Mouse (Mus musculus) CH12.LX (cell line): Measurements from ENCODE around the gene Scfd2. TPM values are rescaled to one million over a fixed set of nuclear protein-coding genes. Genes with fewer than 3 reads are reported as not detected.

ENCODE experiments used
- DNase-seq: peaks from one replicate; pipeline ENCODE4 v3.0.0-alpha.2; 2013; ENCODE audit errors: extremely low read depth
- H3K27ac ChIP-seq: 2 replicates; pipeline ENCODE4 v1.5.1; 2012; ENCODE audit warnings: low read depth, mild to moderate bottlenecking, control low read depth, moderate library complexity; ENCODE audit not compliant: insufficient read depth
- H3K27me3 ChIP-seq: replicated peaks from 2 replicates; pipeline ENCODE3; 2012; ENCODE audit warnings: inconsistent platforms
- H3K36me3 ChIP-seq, 2 experiments: replicated peaks in 1 of 2; 2 replicates each; pipeline versions ENCODE3 to v1.6.1; 2012; ENCODE audit warnings: inconsistent platforms in 1 of 2, low read length in 1 of 2, mild to moderate bottlenecking in 1 of 2, mixed read lengths in 1 of 2, moderate library complexity in 1 of 2; ENCODE audit not compliant: control insufficient read depth in 1 of 2, insufficient read depth in 1 of 2
- H3K4me1 ChIP-seq, 2 experiments: 2 replicates each; pipeline ENCODE4 v1.6.1; 2012; ENCODE audit warnings: inconsistent platforms in 1 of 2, moderate library complexity in 1 of 2; ENCODE audit not compliant: insufficient read depth in 2 of 2, control insufficient read depth in 1 of 2
- H3K4me2 ChIP-seq: 2 replicates; pipeline ENCODE4 v1.6.1; 2012; ENCODE audit warnings: low read depth, mild to moderate bottlenecking, control low read depth; ENCODE audit not compliant: poor library complexity, insufficient read depth, severe bottlenecking
- H3K4me3 ChIP-seq, 3 experiments: fragments of 150-350 bp in 1 of 3; sonication (generic) in 1 of 3; replicated peaks in 1 of 3; 2 replicates each; pipeline versions ENCODE3 to v1.5.1; 2011 to 2012; ENCODE audit warnings: low read depth in 2 of 3, low read length in 2 of 3, mild to moderate bottlenecking in 2 of 3, moderate library complexity in 2 of 3, control low read depth in 1 of 3, improper control_type of control experiment in 1 of 3, inconsistent platforms in 1 of 3, mixed read lengths in 1 of 3; ENCODE audit not compliant: poor library complexity in 1 of 3
- H3K79me2 ChIP-seq: replicated peaks from 2 replicates; pipeline ENCODE4 v1.6.1; 2012; ENCODE audit warnings: mild to moderate bottlenecking, moderate library complexity; ENCODE audit not compliant: control insufficient read depth, poor library complexity, insufficient read depth, severe bottlenecking; ENCODE audit errors: extremely low read depth
- H3K9ac ChIP-seq: 2 replicates; pipeline ENCODE4 v1.6.1; 2012; ENCODE audit warnings: low read depth, mild to moderate bottlenecking, control low read depth, moderate library complexity; ENCODE audit not compliant: insufficient read depth
- H3K9me3 ChIP-seq: replicated peaks from 2 replicates; pipeline ENCODE3; 2012; ENCODE audit warnings: low read length, inconsistent platforms, mixed read lengths
- BHLHE40 ChIP-seq: IDR thresholded peaks from 2 replicates; pipeline ENCODE4 v1.6.1; 2011; ENCODE audit warnings: mild to moderate bottlenecking, low read depth, low read length, improper control_type of control experiment
- ELF1 ChIP-seq: IDR thresholded peaks from 2 replicates; pipeline ENCODE4 v1.6.1; 2014; ENCODE audit warnings: low read depth, mild to moderate bottlenecking, inconsistent platforms, low read length, improper control_type of control experiment
- EP300 ChIP-seq: IDR thresholded peaks from 2 replicates; pipeline ENCODE4 v1.6.1; 2011; ENCODE audit warnings: low read length, improper control_type of control experiment
- GABPA ChIP-seq: IDR thresholded peaks from 2 replicates; pipeline ENCODE4 v1.6.1; 2012; ENCODE audit warnings: low read depth, low read length, improper control_type of control experiment, inconsistent platforms; ENCODE audit not compliant: insufficient replicate concordance
- HCFC1 ChIP-seq: IDR thresholded peaks from 2 replicates; pipeline ENCODE4 v1.6.1; 2012; ENCODE audit warnings: low read depth, mild to moderate bottlenecking, inconsistent platforms, low read length, improper control_type of control experiment
- JUND ChIP-seq: conservative IDR thresholded peaks from 2 replicates; pipeline ENCODE4 v1.6.1; 2011; ENCODE audit warnings: low read depth, low read length, improper control_type of control experiment
- KAT2A ChIP-seq: IDR thresholded peaks from 2 replicates; pipeline ENCODE4 v1.6.1; 2012; ENCODE audit warnings: low read length, improper control_type of control experiment, inconsistent platforms; ENCODE audit not compliant: insufficient replicate concordance
- MAFK ChIP-seq: IDR thresholded peaks from 2 replicates; pipeline ENCODE4 v1.6.1; 2011; ENCODE audit warnings: low read length, improper control_type of control experiment; ENCODE audit not compliant: insufficient replicate concordance
- MAZ ChIP-seq: IDR thresholded peaks from 2 replicates; pipeline ENCODE4 v1.6.1; 2012; ENCODE audit warnings: low read depth, mild to moderate bottlenecking, inconsistent platforms, low read length, improper control_type of control experiment, moderate library complexity
- MEF2A ChIP-seq: IDR thresholded peaks from 2 replicates; pipeline ENCODE4 v1.6.1; 2014; ENCODE audit warnings: low read depth, mild to moderate bottlenecking, inconsistent platforms, low read length, improper control_type of control experiment, borderline replicate concordance
- MXI1 ChIP-seq: IDR thresholded peaks from 2 replicates; pipeline ENCODE4 v1.6.1; 2011; ENCODE audit warnings: mild to moderate bottlenecking, low read depth, low read length, improper control_type of control experiment
- MYC ChIP-seq: IDR thresholded peaks from 2 replicates; pipeline ENCODE4 v1.6.1; 2011; ENCODE audit warnings: low read depth, mild to moderate bottlenecking, improper control_type of control experiment, low read length
- NRF1 ChIP-seq: IDR thresholded peaks from 2 replicates; pipeline ENCODE4 v1.6.1; 2014; ENCODE audit warnings: low read depth, mild to moderate bottlenecking, inconsistent platforms, low read length, improper control_type of control experiment, moderate library complexity
- PAX5 ChIP-seq: IDR thresholded peaks from 2 replicates; pipeline ENCODE4 v1.6.1; 2012; ENCODE audit warnings: low read length, inconsistent platforms, mixed read lengths
- POLR2A ChIP-seq: IDR thresholded peaks from 2 replicates; pipeline ENCODE4 v1.6.1; 2011; ENCODE audit warnings: low read depth, mild to moderate bottlenecking, improper control_type of control experiment, low read length
- POLR2AphosphoS2 ChIP-seq: IDR thresholded peaks from 2 replicates; pipeline ENCODE4 v1.6.1; 2011; ENCODE audit warnings: low read depth, low read length, improper control_type of control experiment
- RAD21 ChIP-seq: IDR thresholded peaks from 2 replicates; pipeline ENCODE4 v1.6.1; 2011; ENCODE audit warnings: low read depth, mild to moderate bottlenecking, low read length, improper control_type of control experiment, moderate library complexity
- SIN3A ChIP-seq: IDR thresholded peaks from 2 replicates; pipeline ENCODE4 v1.6.1; 2012; ENCODE audit warnings: low read length, improper control_type of control experiment, inconsistent platforms
- SMC3 ChIP-seq: IDR thresholded peaks from 2 replicates; pipeline ENCODE4 v1.6.1; 2011; ENCODE audit warnings: low read depth, low read length, improper control_type of control experiment
- TCF12 ChIP-seq: IDR thresholded peaks from 2 replicates; pipeline ENCODE4 v1.6.1; 2014; ENCODE audit warnings: low read depth, mild to moderate bottlenecking, inconsistent platforms, low read length, improper control_type of control experiment
- UBTF ChIP-seq: IDR thresholded peaks from 2 replicates; pipeline ENCODE4 v1.6.1; 2012; ENCODE audit warnings: low read depth, mild to moderate bottlenecking, inconsistent platforms, low read length, improper control_type of control experiment, moderate library complexity
- USF2 ChIP-seq: conservative IDR thresholded peaks from 2 replicates; pipeline ENCODE4 v1.6.1; 2011; ENCODE audit warnings: low read depth, low read length, improper control_type of control experiment
- ZMIZ1 ChIP-seq: IDR thresholded peaks from 2 replicates; pipeline ENCODE4 v1.6.1; 2012; ENCODE audit warnings: low read depth, mild to moderate bottlenecking, inconsistent platforms, low read length, improper control_type of control experiment
- ZNF384 ChIP-seq: IDR thresholded peaks from 2 replicates; pipeline ENCODE4 v1.6.1; 2012; ENCODE audit warnings: low read depth, low read length, improper control_type of control experiment, inconsistent platforms
- dilution Hi-C: fragments of 300-500 bp; cut with MboI; formaldehyde crosslinking; loops from 2 replicates; pipeline ENCODE4 v1.14.3; 2020; ENCODE audit warnings: low sequenced_read_pairs; ENCODE audit not compliant: extremely low pct_unique_long_range_greater_than_20kb, extremely low pct_ligation_motif_present
- in situ Hi-C: fragments of 300-500 bp; cut with MboI; formaldehyde crosslinking; loops from 3 replicates; pipeline ENCODE4 v1.14.3; 2019; ENCODE audit warnings: low sequenced_read_pairs, low pct_ligation_motif_present, low pct_unique_long_range_greater_than_20kb, mixed read lengths
- polyA plus RNA-seq: library from polyadenylated mRNA; unstranded; fragments of >175 nt; gene quantifications from 2 replicates; pipeline ENCODE4 v1.2.1, GENCODE M21; 2012; ENCODE audit warnings: low read depth; ENCODE audit not compliant: insufficient read length
- total RNA-seq, 2 experiments: library from RNA; depleted of rRNA; stranded (reverse); fragments of 300-350 nt in 1 of 2; fragments of >200 nt in 1 of 2; gene quantifications; 2 replicates each; pipeline ENCODE4 v1.2.3; 2012 to 2014

Scfd2 gene
- total and polyA plus RNA-seq, 3 experiments, result 13.2 to 18.0 (median 14.4) TPM

- no peak for TF ChIP-seq NRF1
- no peak for TF ChIP-seq POLR2AphosphoS2
- TF ChIP-seq JUND, result no peak
- no peak for TF ChIP-seq TCF12
- TF ChIP-seq MYC, result no peak
- no peak for TF ChIP-seq MXI1
- no peak for TF ChIP-seq SIN3A
These were observed 220.2 kb downstream of the Scfd2 start (continued) for GRCm38 (mm10) chr5:74311200-74311825.

- no peak overlapping the region for H3K4me3 ChIP-seq
- TF ChIP-seq EP300, result no peak
- TF ChIP-seq MEF2A, result no peak
- TF ChIP-seq MYC, result no peak
- TF ChIP-seq SIN3A, result no peak
- no peak for TF ChIP-seq ZMIZ1
- TF ChIP-seq KAT2A, result no peak
- no peak for TF ChIP-seq MAZ
- no peak for TF ChIP-seq SMC3
- no peak for TF ChIP-seq PAX5
- TF ChIP-seq HCFC1, result no peak
- TF ChIP-seq USF2, result no peak
- no peak for TF ChIP-seq MAFK
- TF ChIP-seq RAD21, result no peak
- TF ChIP-seq BHLHE40, result no peak
- TF ChIP-seq POLR2A, result no peak
- TF ChIP-seq GABPA, result no peak
- no peak for TF ChIP-seq UBTF
- no peak for TF ChIP-seq POLR2AphosphoS2
- no peak for TF ChIP-seq ZNF384
- no peak for TF ChIP-seq ELF1
- H3K4me1 ChIP-seq, result no peaks in the 10 kb centered on the region
- H3K27me3 ChIP-seq, result no peaks in the 10 kb centered on the region
- H3K9me3 ChIP-seq, result no peaks in the 10 kb centered on the region
- H3K79me2 ChIP-seq, result no peaks in the 10 kb centered on the region
- no peak for DNase-seq
- peaks cover 0 to 3% of the 10 kb centered on the region in 2 experiments for H3K36me3 ChIP-seq
- no peak overlapping the region for H3K4me2 ChIP-seq
- in situ Hi-C loops (loop anchor here (10.0 to 25.0 kb wide), 2 partner anchors 627 to 845 kb away; partner anchors contain the start of gene Pdgfra), dilution Hi-C loops (no loop called here)
- no peak overlapping the region for H3K27ac ChIP-seq
- H3K9ac ChIP-seq, result no peak overlapping the region
These were observed 221.5 kb downstream of the Scfd2 start for GRCm38 (mm10) chr5:74310101-74310500.
